Mouse (Mus musculus) intestine, postnatal 0 days (tissue): ENCODE data around the gene Clec4b2. TPM values are rescaled to one million over a fixed set of nuclear protein-coding genes. Genes with fewer than 3 reads are reported as not detected.
"Not testable (repeated sequence)": the region's sequence is repeated elsewhere in the genome, so short reads cannot be mapped to it uniquely, and the experiment has no call there.

Experiments used
- ATAC-seq: fragments of 200-750 bp; cut with Nextera tagmentation; 2 replicates; pipeline ENCODE4 v1.8.0; 2017; ENCODE audit warnings: mild to moderate bottlenecking, moderate TSS enrichment, moderate library complexity
- H3K27ac ChIP-seq: fragments of 300-500 bp; sonication (generic); 2 replicates; pipeline ENCODE4 v1.5.1; 2014; ENCODE audit warnings: mild to moderate bottlenecking, low read depth, low read length, moderate library complexity
- H3K27me3 ChIP-seq: fragments of 300-500 bp; sonication (generic); replicated peaks from 2 replicates; pipeline ENCODE4 v1.6.1; 2014; ENCODE audit warnings: low read length, mixed read lengths; ENCODE audit not compliant: control insufficient read depth, insufficient read depth
- H3K36me3 ChIP-seq: fragments of 300-500 bp; sonication (generic); 2 replicates; pipeline ENCODE4 v1.6.1; 2014; ENCODE audit warnings: mild to moderate bottlenecking, moderate library complexity; ENCODE audit not compliant: control insufficient read depth, insufficient read depth
- H3K4me1 ChIP-seq: fragments of 300-500 bp; sonication (generic); replicated peaks from 2 replicates; pipeline ENCODE4 v1.6.1; 2014; ENCODE audit warnings: antibody characterized with exemption, low read length, mixed read lengths; ENCODE audit not compliant: control insufficient read depth, insufficient read depth
- H3K4me2 ChIP-seq: fragments of 300-500 bp; sonication (generic); replicated peaks from 2 replicates; pipeline ENCODE4 v1.6.1; 2014; ENCODE audit warnings: low read depth, mild to moderate bottlenecking, moderate library complexity
- H3K4me3 ChIP-seq: fragments of 300-500 bp; sonication (generic); 2 replicates; pipeline ENCODE4 v1.5.1; 2014; ENCODE audit warnings: low read depth, low read length
- H3K9ac ChIP-seq: fragments of 300-500 bp; sonication (generic); 2 replicates; pipeline ENCODE4 v1.6.1; 2014; ENCODE audit warnings: mild to moderate bottlenecking, low read depth, low read length
- H3K9me3 ChIP-seq: fragments of 300-500 bp; sonication (generic); 2 replicates; pipeline ENCODE4 v1.6.1; 2016; ENCODE audit warnings: mixed run types; ENCODE audit not compliant: control insufficient read depth
- CTCF ChIP-seq: sonication (generic); IDR thresholded peaks from 2 replicates; pipeline ENCODE4 v1.5.1; 2016; ENCODE audit warnings: low read depth, mild to moderate bottlenecking, control low read depth, antibody characterized with exemption, moderate library complexity
- WGBS: fragments of 180-500 bp; shearing (Covaris S2); extraction: QIAGEN DNeasy Blood & Tissue Kit; methylation state at CpG from one replicate; pipeline ENCODE4 v1.1.7; 2014; 5-methylcytosine and 5-hydroxymethylcytosine counted together
- polyA plus RNA-seq: library from polyadenylated mRNA; unstranded; fragments of >200 nt; fragmentation: Nextera tagmentation; extraction: Ambion mirVana; gene quantifications from 2 replicates; pipeline ENCODE4 v1.2.1, GENCODE M21; 2015

The Clec4b2 gene
- not detected in 2 replicates for polyA plus RNA-seq

DNA sequence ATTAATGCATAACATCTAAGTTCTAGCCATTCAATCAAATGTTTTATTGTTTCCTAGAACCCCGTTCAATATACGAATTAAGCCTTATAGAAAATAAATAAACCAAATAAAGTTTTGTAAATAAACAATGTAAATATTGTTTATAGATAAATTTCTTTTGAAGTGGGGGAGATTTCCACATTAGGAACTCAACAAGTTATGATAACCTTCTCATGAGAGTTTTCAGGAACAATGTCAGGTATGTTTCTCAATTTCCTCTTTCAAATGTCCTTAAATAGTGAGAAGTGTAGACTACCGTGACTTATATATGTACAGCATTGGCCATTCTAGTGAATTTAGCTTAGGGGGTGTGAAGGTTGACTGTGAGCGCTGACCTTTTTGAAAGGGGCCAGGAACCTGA lies at the start of gene Clec4b2:
TSS of gene Clec4b2 (plus strand) at position 301 of the 400 bp plus-strand sequence.
- H3K9ac ChIP-seq, result no peak within 1 kb of the TSS
- TF ChIP-seq CTCF, result no peak
- no peak for ATAC-seq

DNA sequence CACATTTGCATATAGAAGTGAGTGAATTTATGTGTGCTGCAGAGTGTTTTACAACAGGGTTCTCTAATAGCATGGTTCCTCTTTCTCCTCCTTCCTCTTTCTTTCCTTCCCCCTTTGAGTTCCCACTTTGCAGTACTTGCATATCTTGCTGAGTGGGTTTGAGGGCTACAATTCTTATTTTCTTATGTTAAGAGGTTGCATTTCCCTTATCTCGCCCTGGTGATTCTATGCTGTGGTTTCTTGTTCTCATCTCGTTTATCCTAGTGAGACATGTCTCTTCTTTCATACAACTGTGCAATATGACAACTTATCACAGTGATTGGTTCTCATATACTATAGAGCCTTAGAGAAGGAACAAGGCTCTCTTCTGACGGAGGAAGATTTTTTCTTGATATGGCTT lies 49.5 kb upstream of the Clec4b2 start:
- Histone ChIP-seq H3K4me1 (no peaks in the 10 kb centered on the region), H3K27me3 (no peaks in the 10 kb centered on the region), H3K4me2 (no peak overlapping the region), H3K36me3 (no peaks in the 10 kb centered on the region), H3K4me3 (no peak overlapping the region), H3K9ac (no peak overlapping the region), H3K9me3 (0 out of 2 replicates have a peak, but pooled peaks cover 2% of the 10 kb centered on the region), H3K27ac (no peak overlapping the region)
- no peak for ATAC-seq
- WGBS, result 81% methylated on average over 3 of the region's 3 CpGs
- no peak for TF ChIP-seq CTCF

More for the DNA sequence above, at the start of gene Clec4b2:
- Histone ChIP-seq H3K4me2 (no peak within 1 kb of the TSS), H3K27me3 (no peaks in the 10 kb centered on the region), H3K9me3 (no peaks in the 10 kb centered on the region), H3K27ac (no peak within 1 kb of the TSS), H3K36me3 (no peaks in the 10 kb centered on the region), H3K4me3 (no peak within 1 kb of the TSS), H3K4me1 (no peaks in the 10 kb centered on the region)
- 87% methylated on average over 4 of the region's 4 CpGs for WGBS

DNA sequence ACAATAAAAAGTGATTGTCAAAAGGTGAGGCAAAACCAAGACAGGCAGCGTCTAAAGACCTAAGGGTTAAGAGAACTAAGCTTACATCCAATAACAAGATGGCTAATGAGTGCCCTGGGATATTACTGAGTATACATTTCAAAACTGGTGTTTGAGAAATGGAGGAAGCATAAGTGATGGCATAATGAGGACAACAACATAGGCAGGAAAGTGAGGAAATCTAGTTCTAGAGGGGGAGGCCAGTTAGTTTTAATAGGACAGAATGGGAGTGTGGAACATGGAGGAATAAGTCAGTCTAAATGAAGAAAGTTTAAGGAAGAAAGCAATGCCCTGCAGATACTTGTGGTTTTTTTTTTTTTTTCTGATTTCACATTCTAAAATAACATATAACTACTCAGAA lies 45.5 kb upstream of the Clec4b2 start:
- H3K9ac ChIP-seq, result no peak overlapping the region
- 69% methylated on average over 1 of the region's 1 CpGs for WGBS
- H3K9me3 ChIP-seq, result 0 out of 2 replicates have a peak, but pooled peaks cover 2% of the 10 kb centered on the region
- no peak overlapping the region for H3K27ac ChIP-seq
- H3K36me3 ChIP-seq, result no peaks in the 10 kb centered on the region
- H3K4me2 ChIP-seq, result no peak overlapping the region
- ATAC-seq, result no peak
- H3K4me3 ChIP-seq, result no peak overlapping the region
- TF ChIP-seq CTCF, result no peak
- no peaks in the 10 kb centered on the region for H3K4me1 ChIP-seq
- H3K27me3 ChIP-seq, result no peaks in the 10 kb centered on the region

DNA sequence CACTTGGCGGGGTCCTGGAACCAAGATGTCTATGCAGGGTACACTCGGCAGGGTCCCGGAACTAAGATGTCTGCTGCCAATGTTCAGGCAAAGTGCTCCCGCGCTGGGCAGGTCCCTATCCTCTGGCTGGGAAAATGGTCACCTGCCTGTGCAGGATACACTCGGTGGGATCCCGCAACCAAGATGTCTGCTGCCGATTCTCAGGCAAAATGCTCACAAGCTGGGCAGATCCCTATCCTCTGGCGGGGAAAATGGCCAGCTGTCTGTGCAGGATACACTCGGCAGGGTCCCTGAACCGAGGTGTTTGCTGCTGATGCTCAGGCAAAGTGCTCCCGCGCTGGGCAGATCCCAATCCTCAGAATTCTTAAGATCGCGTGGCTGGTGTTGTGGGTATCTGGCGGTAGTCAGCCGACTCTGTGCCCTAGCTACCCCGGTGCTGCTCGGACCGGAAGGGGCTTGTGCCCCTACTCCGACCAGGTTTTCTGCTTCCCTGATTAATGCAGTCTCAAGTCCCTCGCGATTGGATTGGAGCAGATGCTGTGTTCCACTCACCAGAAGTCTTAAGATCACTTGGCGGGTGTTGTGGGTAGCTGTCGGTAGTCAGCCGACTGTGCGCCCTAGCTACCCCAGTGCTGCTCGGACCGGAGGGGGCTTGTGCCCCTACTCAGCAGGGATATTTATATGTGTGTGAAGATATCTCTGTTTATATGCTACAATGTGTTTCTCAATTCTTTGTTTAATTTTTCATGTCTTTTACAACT lies 34.7 kb upstream of the Clec4b2 start:
- not testable (repeated sequence) for H3K4me3 ChIP-seq, ATAC-seq, H3K27ac ChIP-seq, H3K9me3 ChIP-seq, H3K4me1 ChIP-seq, H3K9ac ChIP-seq, H3K36me3 ChIP-seq, H3K4me2 ChIP-seq, H3K27me3 ChIP-seq
- 67% methylated on average over 29 of the region's 29 CpGs for WGBS

DNA sequence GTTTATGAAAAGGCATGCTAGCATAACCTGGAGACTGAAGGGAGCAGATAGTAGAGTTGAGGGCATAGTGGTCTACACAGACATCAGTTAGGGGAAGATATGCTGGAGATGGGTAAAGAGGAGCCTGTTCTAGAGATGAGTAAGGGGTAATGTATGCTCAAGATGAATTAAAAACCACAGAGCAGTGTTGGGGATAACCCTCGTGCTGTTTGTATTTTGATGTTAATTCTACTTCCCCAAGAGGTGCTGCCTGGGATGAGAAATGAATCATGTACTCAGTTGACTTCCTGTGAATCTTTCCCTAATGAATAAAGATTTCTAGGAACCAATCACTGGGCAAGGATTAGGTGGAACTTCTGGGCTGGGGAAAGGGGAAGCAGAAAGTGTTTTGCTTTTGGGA lies 2.6 kb upstream of the Clec4b2 start:
- Histone ChIP-seq H3K36me3 (no peaks in the 10 kb centered on the region), H3K4me1 (no peaks in the 10 kb centered on the region), H3K27me3 (no peaks in the 10 kb centered on the region), H3K9ac (no peak overlapping the region), H3K4me2 (no peak overlapping the region), H3K9me3 (no peaks in the 10 kb centered on the region), H3K27ac (no peak overlapping the region), H3K4me3 (no peak overlapping the region)
- WGBS, result 42% methylated on average over 1 of the region's 1 CpGs
- no peak for ATAC-seq
- no peak for TF ChIP-seq CTCF

DNA sequence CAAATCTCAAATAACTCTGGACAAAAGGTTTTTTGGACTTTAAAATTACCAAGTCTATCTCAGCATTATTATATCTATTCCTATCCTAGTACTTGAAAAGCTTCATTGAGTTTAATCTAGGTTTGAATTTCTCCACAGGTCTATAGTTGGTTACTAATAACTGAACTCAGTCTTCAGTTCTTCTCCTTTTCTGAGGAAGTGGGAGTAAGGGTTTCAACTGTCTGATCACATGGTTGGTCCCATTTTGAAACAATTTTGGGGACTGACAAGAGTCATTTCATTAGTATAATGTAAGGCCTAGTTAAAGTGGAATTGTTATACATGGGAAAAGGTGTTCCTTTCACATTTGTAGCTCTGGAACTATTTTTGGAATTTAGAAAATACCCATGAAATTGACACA lies 1.7 kb upstream of the Clec4b2 start:
- no peaks in the 10 kb centered on the region for H3K4me1 ChIP-seq
- H3K27ac ChIP-seq, result no peak overlapping the region
- no peak for ATAC-seq
- no peak overlapping the region for H3K4me2 ChIP-seq
- no peak overlapping the region for H3K9ac ChIP-seq
- H3K36me3 ChIP-seq, result no peaks in the 10 kb centered on the region
- H3K9me3 ChIP-seq, result no peaks in the 10 kb centered on the region
- H3K27me3 ChIP-seq, result no peaks in the 10 kb centered on the region
- no peak overlapping the region for H3K4me3 ChIP-seq
- TF ChIP-seq CTCF, result no peak
